Mouse (Mus musculus): ENCODE results near the gene Rnf208.

DNA sequence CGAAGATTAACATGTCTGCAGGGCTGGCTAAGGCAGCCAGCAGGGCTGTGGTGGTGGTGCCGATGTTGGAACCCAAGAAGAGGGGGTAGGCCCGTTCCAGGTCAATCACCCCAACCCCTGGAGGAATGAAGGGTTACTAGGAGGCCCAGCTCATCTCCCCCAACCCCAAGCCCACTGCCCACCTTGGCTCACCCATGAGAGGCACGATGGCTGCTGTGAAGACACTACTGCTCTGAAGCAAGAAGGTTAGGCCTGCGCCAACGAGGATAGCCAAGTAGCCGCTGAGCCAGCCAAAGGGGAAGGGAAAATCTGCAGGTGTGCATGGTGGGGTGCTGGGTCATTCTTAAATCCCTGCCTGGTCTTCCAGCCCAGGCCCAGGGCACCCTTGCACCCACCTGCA lies 11.5 kb upstream of the Rnf208 start:
- TF ChIP-seq CTCF (IDR thresholded peaks at IDR 0.05; ENCODE audit: borderline replicate concordance, control insufficient read depth, extremely low read depth, insufficient read depth, low read length, poor library complexity) (no peak), POLR2A (IDR thresholded peaks at IDR 0.05; ENCODE audit: control insufficient read depth, extremely low read depth, insufficient read depth, low read length, poor library complexity) (no peak)

All from thymus, adult 2 months (tissue).